Mouse (Mus musculus): ENCODE measurements around the gene Psmc3ip. TPM values are rescaled to one million over a fixed set of nuclear protein-coding genes. Genes with fewer than 3 reads are reported as not detected.

Psmc3ip gene
- polyA plus RNA-seq (2017; shearing (Covaris generic)): 1 to 10 TPM; 6.8 to 8.2 TPM

DNA sequence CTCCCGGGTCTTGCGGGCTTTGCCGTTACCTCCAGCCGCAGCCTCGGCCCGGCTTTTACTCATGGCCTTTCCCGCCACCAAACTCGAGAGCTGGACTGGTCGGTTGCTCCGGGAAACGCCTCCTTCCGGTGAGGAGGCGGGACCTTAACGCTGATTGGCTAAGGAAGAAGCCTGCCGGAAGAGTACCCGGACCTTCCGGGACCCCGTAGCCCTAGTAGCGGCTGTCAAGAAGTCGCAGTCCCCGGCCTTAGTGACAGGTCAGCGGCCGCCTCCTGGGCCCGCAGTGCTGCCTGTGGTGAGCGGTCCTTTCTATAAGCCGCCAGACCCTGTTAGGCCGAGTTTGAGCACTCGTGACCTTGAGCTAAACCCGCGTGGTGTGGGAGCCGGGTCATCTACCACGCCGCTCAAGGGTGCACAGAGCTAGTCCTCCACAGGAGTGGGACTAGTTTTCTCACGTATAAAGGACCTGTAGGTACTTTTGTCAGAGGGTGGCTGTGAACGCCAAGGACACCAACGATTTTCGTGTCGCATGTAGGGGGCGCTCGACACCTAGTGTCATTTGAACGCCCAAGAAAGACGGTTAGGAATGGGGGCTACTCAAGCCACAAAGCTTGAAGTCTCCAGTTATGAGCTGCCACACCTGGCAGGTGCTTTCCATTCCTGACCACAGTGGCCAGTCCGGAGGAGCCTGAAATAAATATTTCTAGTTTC is at the start of gene Psmc3ip:
Gene Psmc3ip (minus strand): TSS at position 123 of the 711 bp plus-strand sequence.

DNA sequence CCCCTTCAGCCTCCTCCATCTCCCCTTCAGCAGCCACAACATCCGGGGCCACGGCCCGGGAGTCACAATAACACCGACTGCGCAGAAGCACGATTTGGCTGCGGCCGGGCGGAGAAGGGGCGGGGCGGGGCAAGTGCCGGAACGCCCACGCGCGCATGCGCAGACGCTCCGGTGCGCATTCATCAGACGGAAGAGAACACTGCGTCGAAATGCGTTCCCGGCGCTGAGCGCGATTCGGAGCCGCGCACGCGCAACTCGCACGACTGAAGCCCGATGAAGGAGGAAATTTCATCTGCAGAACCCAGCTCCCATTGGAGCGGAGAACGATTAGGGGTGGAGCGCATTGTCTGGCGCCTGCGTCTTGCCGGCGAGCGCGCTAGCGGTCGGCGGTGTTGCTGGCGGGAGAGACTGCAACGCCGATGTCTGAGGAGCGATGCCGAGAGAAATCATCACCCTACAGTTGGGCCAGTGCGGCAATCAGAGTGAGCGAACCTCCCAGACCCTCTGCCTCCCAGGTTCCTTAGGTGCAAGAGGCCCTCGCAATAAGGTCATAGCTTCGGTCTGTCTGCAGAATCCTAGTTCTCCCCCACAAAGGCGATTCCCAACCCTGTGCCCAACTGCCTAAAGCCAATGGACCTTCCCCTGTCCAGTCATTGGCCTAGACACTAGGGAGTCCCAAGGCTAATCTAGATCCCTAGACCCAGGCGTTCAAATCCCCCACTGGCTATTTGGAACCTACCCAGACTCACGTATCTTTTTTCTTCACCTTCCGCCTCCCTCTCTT is 24.7 kb upstream of the Psmc3ip start, which contains the start of the genes Retreg3 and Tubg1:
Gene Retreg3 (minus strand): TSS at position 133 of the 784 bp plus-strand sequence.
Gene Tubg1 (plus strand): TSS at position 178 of the 784 bp plus-strand sequence.

GRCm38 (mm10) chr11:101086756-101087681 is 8.2 kb downstream of the Psmc3ip start, which contains the start of gene Mlx:
TSS of gene Mlx (plus strand) at chr11:101087277.

GRCm38 (mm10) chr11:101082208-101083082 is 12.8 kb downstream of the Psmc3ip start, which contains the start of gene Coasy:
TSS of gene Coasy (plus strand) at chr11:101082565.

GRCm38 (mm10) chr11:101078121-101078520 is 17.1 kb downstream of the Psmc3ip start, which contains the start of gene Hsd17b1:
TSS of gene Hsd17b1 (plus strand) at chr11:101078411.

DNA sequence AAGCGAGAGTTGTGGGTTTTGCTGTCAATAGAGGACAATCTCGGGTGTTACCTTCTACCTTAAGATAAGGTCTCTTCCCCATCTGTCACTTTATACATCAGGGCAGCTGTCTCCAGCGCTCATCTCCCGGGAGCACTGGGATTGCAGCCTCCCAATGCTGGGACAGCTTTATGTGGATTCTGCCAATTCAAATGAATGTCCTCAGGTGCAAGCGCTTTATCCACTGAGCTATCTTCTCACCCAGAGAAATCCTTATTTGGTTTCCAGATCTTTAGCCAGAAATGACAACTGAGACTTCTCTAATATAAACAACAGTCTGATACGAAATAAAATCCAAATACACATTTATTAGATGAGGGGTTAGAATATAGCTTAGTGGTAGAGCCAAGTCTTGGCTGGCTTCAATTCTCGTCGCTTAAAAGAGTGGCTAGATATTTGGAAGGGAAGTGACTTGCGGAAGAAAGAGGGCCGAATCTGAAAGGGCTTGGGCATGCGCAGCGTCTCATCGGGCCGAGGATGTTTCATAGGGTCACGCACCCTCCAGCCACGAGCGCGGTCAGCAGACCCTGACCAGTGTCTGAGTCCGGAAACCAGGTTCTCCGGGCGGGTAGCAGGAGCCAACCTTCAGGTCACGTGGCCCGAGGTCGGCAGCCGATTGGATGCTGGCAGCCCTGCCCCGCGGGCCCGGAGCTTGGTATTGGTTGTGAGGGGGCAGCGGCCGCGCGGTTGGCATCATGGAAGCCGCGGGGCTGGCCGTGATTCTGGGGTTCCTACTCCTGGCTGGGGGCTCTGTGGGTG is 25.6 kb downstream of the Psmc3ip start, which contains the start of gene Naglu:
Gene Naglu (plus strand): TSS at position 622 of the 798 bp plus-strand sequence.

Other genes with a start within 250 kb of the Psmc3ip start
- 100 to 1,000 TPM; 119 to 160 TPM for gene Stat5b, start 244.7 kb downstream of the Psmc3ip start, polyA plus RNA-seq (2017; shearing (Covaris generic))
- 10 to 100 TPM; 67.9 to 84.1 TPM for gene Stat5a, start 236.1 kb downstream of the Psmc3ip start, polyA plus RNA-seq (2017; shearing (Covaris generic))
- 100 to 1,000 TPM; 233 to 234 TPM for gene Stat3, start 155.9 kb downstream of the Psmc3ip start, polyA plus RNA-seq (2017; shearing (Covaris generic))
- gene Cavin1, start 124.5 kb downstream of the Psmc3ip start, polyA plus RNA-seq (2017; shearing (Covaris generic)): under 1 TPM; 0.32 to 0.83 TPM
- gene Atp6v0a1, start 86.0 kb downstream of the Psmc3ip start, polyA plus RNA-seq (2017; shearing (Covaris generic)): 1 to 10 TPM; 8.9 to 9.8 TPM
- gene Naglu, start 25.4 kb downstream of the Psmc3ip start, polyA plus RNA-seq (2017; shearing (Covaris generic)): 10 to 100 TPM; 27.4 to 32.0 TPM
- gene Hsd17b1, start 17.0 kb downstream of the Psmc3ip start, polyA plus RNA-seq (2017; shearing (Covaris generic)): 1 to 10 TPM in 1 of 2 experiments, under 1 TPM in 1; 0.39 to 2.9 TPM
- 10 to 100 TPM; 26.6 to 33.3 TPM for gene Coasy, start 12.9 kb downstream of the Psmc3ip start, polyA plus RNA-seq (2017; shearing (Covaris generic))
- 100 to 1,000 TPM in 1 of 2 experiments, 10 to 100 TPM in 1; 81.3 to 127 TPM for gene Mlx, start 8.2 kb downstream of the Psmc3ip start, polyA plus RNA-seq (2017; shearing (Covaris generic))
- gene Retreg3, start 24.5 kb upstream of the Psmc3ip start, polyA plus RNA-seq (2017; shearing (Covaris generic)): 10 to 100 TPM; 68.5 to 73.8 TPM
- gene Tubg1, start 24.5 kb upstream of the Psmc3ip start, polyA plus RNA-seq (2017; shearing (Covaris generic)): 10 to 100 TPM; 36.2 to 39.8 TPM
- 1 to 10 TPM; 4.0 to 6.8 TPM for gene Tubg2, start 60.5 kb upstream of the Psmc3ip start, polyA plus RNA-seq (2017; shearing (Covaris generic))
- gene Cntnap1, start 75.1 kb upstream of the Psmc3ip start, polyA plus RNA-seq (2017; shearing (Covaris generic)): under 1 TPM; 0.25 to 0.27 TPM
- gene Plekhh3, start 75.9 kb upstream of the Psmc3ip start, polyA plus RNA-seq (2017; shearing (Covaris generic)): 1 to 10 TPM in 1 of 2 experiments, under 1 TPM in 1; 0.14 to 1.2 TPM
- 1 to 10 TPM in 1 of 2 experiments, under 1 TPM in 1; 0.70 to 5.0 TPM for gene Ccr10, start 80.0 kb upstream of the Psmc3ip start, polyA plus RNA-seq (2017; shearing (Covaris generic))
- 10 to 100 TPM; 66.9 to 83.4 TPM for gene Ezh1, start 131.0 kb upstream of the Psmc3ip start, polyA plus RNA-seq (2017; shearing (Covaris generic))
- gene Ramp2, start 150.6 kb upstream of the Psmc3ip start, polyA plus RNA-seq (2017; shearing (Covaris generic)): 1 to 10 TPM in 1 of 2 experiments, not detected in 1; 1.3 TPM
- 100 to 1,000 TPM; 145 to 147 TPM for gene Vps25, start 158.3 kb upstream of the Psmc3ip start, polyA plus RNA-seq (2017; shearing (Covaris generic))
- 1 to 10 TPM; 2.7 to 2.9 TPM for gene Wnk4, start 165.1 kb upstream of the Psmc3ip start, polyA plus RNA-seq (2017; shearing (Covaris generic))
- 1 to 10 TPM in 1 of 2 experiments, under 1 TPM in 1; 0.90 to 1.2 TPM for gene Cntd1, start 183.6 kb upstream of the Psmc3ip start, polyA plus RNA-seq (2017; shearing (Covaris generic))
- gene Coa3, start 183.7 kb upstream of the Psmc3ip start, polyA plus RNA-seq (2017; shearing (Covaris generic)): 100 to 1,000 TPM; 101 to 110 TPM
- gene Becn1, start 206.8 kb upstream of the Psmc3ip start, polyA plus RNA-seq (2017; shearing (Covaris generic)): 100 to 1,000 TPM; 184 to 206 TPM
- 100 to 1,000 TPM; 161 to 164 TPM for gene Psme3, start 220.8 kb upstream of the Psmc3ip start, polyA plus RNA-seq (2017; shearing (Covaris generic))
- 1 to 10 TPM; 3.5 to 4.0 TPM for gene Aoc2, start 229.6 kb upstream of the Psmc3ip start, polyA plus RNA-seq (2017; shearing (Covaris generic))
- under 1 TPM; 0.09 to 0.12 TPM for gene Aoc3, start 235.2 kb upstream of the Psmc3ip start, polyA plus RNA-seq (2017; shearing (Covaris generic))

Measured in inflammation-experienced regulatory T-cells (primary cell).